Comparison of ENCODE assay signal across 19 mouse cellular contexts in the genomic region with DNA sequence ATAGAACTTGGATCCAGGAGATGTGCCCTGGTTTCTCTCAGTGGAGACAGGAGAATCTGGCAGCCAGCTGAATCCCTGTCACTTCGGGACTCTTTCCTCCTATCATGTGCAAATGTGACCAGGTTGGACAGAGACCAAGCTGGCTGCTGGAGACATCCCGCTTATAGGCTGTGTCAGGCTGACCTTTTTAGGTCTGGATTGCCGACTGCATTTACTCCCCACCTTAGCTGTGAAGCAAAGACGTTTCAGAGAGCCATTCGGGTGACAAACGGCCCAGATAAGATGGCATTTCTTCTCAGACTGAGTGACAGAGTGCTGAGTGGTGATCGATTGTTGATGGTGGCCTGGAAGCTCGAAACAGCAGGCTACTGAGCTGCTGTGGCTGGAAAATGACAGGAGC.
DNase-seq lines count a peak whose midpoint lies in the region; ATAC-seq and TF ChIP-seq lines count a peak whose summit lies in the region.
"Had no signal": no experiment of that assay in that cellular context is flagged by ENCODE, and none has a peak within 500 bp of the region (broad histone marks: within the 10 kb centered on the region; RNA-seq: fewer than 3 reads in every experiment).

No protein-coding gene starts in this region.

- no peaks in the 10 kb centered on the region for H3K9me3 ChIP-seq in heart, embryonic 15.5 days (replicated peaks)
- H3K9me3 ChIP-seq in forebrain, postnatal 0 days (ENCODE audit: low read length), result no peaks in the 10 kb centered on the region
- H3K9me3 ChIP-seq: forebrain, embryonic 15.5 days; hindbrain, embryonic 10.5 days; lung, embryonic 15.5 days had no signal

- H3K27me3 ChIP-seq in heart, embryonic 15.5 days, result no peaks in the 10 kb centered on the region
- H3K27me3 ChIP-seq in forebrain, postnatal 0 days (ENCODE audit: insufficient read depth, low read length), result no peaks in the 10 kb centered on the region
- H3K27me3 ChIP-seq: forebrain, embryonic 15.5 days; lung, embryonic 15.5 days had no signal

- no peak overlapping the region for H3K4me3 ChIP-seq in heart, embryonic 15.5 days
- no peak overlapping the region for H3K4me3 ChIP-seq in forebrain, postnatal 0 days (ENCODE audit: low read depth, low read length)
- H3K4me3 ChIP-seq: forebrain, embryonic 15.5 days; hindbrain, embryonic 10.5 days; lung, embryonic 15.5 days; myocyte had no signal

- peak; percentile 75 for ATAC-seq in heart, embryonic 15.5 days (replicated peaks; ENCODE audit: insufficient number of reproducible peaks, insufficient read depth, low FRiP score, low read depth)
- ATAC-seq in forebrain, postnatal 0 days, result no peak
- ATAC-seq: forebrain, embryonic 15.5 days; hindbrain, postnatal 0 days; intestine, postnatal 0 days had no signal

- peak; percentile 93 for DNase-seq in heart, adult 11 months
- DNase-seq in heart, postnatal 25 days (ENCODE audit: low spot score), result no peak
- peak; percentile 35 to 37 for DNase-seq in heart, adult 9 months (ENCODE audit: low spot score in 2 of 2)
- DNase-seq in forebrain, postnatal 0 days, result no peak
- DNase-seq in layer of hippocampus, postnatal 14 days (ENCODE audit: low spot score in 2 of 2), result no peak
- no peak for DNase-seq in right cerebral cortex, postnatal 4 days
- DNase-seq: cerebellum, adult 9-11 months; embryo, embryonic 11 days; midbrain, embryonic 14.5 days; right cerebral cortex, postnatal 25 days; thymus, adult 2 months had no signal

- H3K9ac ChIP-seq in heart, embryonic 15.5 days, result no peak overlapping the region
- H3K9ac ChIP-seq in forebrain, postnatal 0 days, result no peak overlapping the region
- H3K9ac ChIP-seq: forebrain, embryonic 15.5 days; liver, embryonic 14.5 days; lung, embryonic 15.5 days had no signal

- no peaks in the 10 kb centered on the region for H3K36me3 ChIP-seq in heart, embryonic 15.5 days
- H3K36me3 ChIP-seq in forebrain, postnatal 0 days (ENCODE audit: insufficient read depth), result no peaks in the 10 kb centered on the region
- H3K36me3 ChIP-seq: forebrain, embryonic 15.5 days; hindbrain, embryonic 10.5 days; lung, embryonic 15.5 days had no signal

- WGBS in heart, embryonic 15.5 days, result 15% methylated on average over 8 of the region's 8 CpGs
- 62% methylated on average over 8 of the region's 8 CpGs for WGBS in forebrain, postnatal 0 days

- TF ChIP-seq CTCF in forebrain, postnatal 0 days (IDR thresholded peaks at IDR 0.05; ENCODE audit: low read depth), result no peak

- intact Hi-C loops in heart, postnatal 25 days (cut with DNase I), result no loop called here

- peaks cover 5% of the 10 kb centered on the region; the same call in 1 of the 2 replicates for H3K4me1 ChIP-seq in heart, embryonic 15.5 days (replicated peaks)
- H3K4me1 ChIP-seq in forebrain, postnatal 0 days (ENCODE audit: insufficient read depth), result no peaks in the 10 kb centered on the region
- H3K4me1 ChIP-seq: hindbrain, embryonic 10.5 days; lung, embryonic 15.5 days had no signal

- 0 out of 2 replicates have a peak overlapping the region, but pooled peaks have one; percentile 2 for H3K4me2 ChIP-seq in heart, embryonic 15.5 days
- H3K4me2 ChIP-seq in forebrain, postnatal 0 days (ENCODE audit: low read depth), result no peak overlapping the region
- H3K4me2 ChIP-seq: forebrain, embryonic 15.5 days; lung, embryonic 15.5 days had no signal

- peak overlapping the region; percentile 35 for H3K27ac ChIP-seq in heart, embryonic 15.5 days
- no peak overlapping the region for H3K27ac ChIP-seq in forebrain, postnatal 0 days (ENCODE audit: low read depth, low read length)
- H3K27ac ChIP-seq: forebrain, embryonic 15.5 days; hindbrain, embryonic 10.5 days; hindbrain, postnatal 0 days; liver, embryonic 14.5 days; lung, embryonic 15.5 days had no signal

Comparison
In these comparisons a context has a peak if more than half of its experiments do, and no peak if none do; other contexts are left out.
1. DNase-seq: peak in heart, adult 11 months (single experiment) and heart, adult 9 months (2 of 2); none in heart, postnatal 25 days (single experiment), forebrain, postnatal 0 days (single experiment), layer of hippocampus, postnatal 14 days (0 of 2) and right cerebral cortex, postnatal 4 days (single experiment).